Mouse (Mus musculus) forebrain, embryonic 16.5 days (tissue): ENCODE results near the gene Bdh1. TPM values are rescaled to one million over a fixed set of nuclear protein-coding genes. Genes with fewer than 3 reads are reported as not detected.

Experiments
- ATAC-seq: fragments of 200-750 bp; cut with Nextera tagmentation; 2 replicates; pipeline ENCODE4 v1.8.0; 2017; ENCODE audit warnings: mild to moderate bottlenecking, moderate library complexity
- H3K27ac ChIP-seq: fragments of 300-500 bp; sonication (generic); 2 replicates; pipeline ENCODE4 v1.5.1; 2014; ENCODE audit warnings: low read length, control low read depth
- H3K27me3 ChIP-seq: fragments of 300-500 bp; sonication (generic); replicated peaks from 2 replicates; pipeline ENCODE4 v1.6.1; 2014; ENCODE audit warnings: low read length; ENCODE audit not compliant: control insufficient read depth, insufficient read depth
- H3K36me3 ChIP-seq: fragments of 300-500 bp; sonication (generic); 2 replicates; pipeline ENCODE4 v1.6.1; 2014; ENCODE audit not compliant: control insufficient read depth, insufficient read depth
- H3K4me1 ChIP-seq: fragments of 300-500 bp; sonication (generic); replicated peaks from 2 replicates; pipeline ENCODE4 v1.6.1; 2014; ENCODE audit warnings: low read length; ENCODE audit not compliant: control insufficient read depth, insufficient read depth
- H3K4me2 ChIP-seq: fragments of 300-500 bp; sonication (generic); 2 replicates; pipeline ENCODE4 v1.6.1; 2014; ENCODE audit warnings: mild to moderate bottlenecking, low read length, control low read depth
- H3K4me3 ChIP-seq: fragments of 300-500 bp; sonication (generic); replicated peaks from 2 replicates; pipeline ENCODE4 v1.5.1; 2014; ENCODE audit warnings: mild to moderate bottlenecking, low read length, control low read depth
- H3K9ac ChIP-seq: fragments of 300-500 bp; sonication (generic); replicated peaks from 2 replicates; pipeline ENCODE4 v1.6.1; 2014; ENCODE audit warnings: low read depth, low read length, control low read depth
- H3K9me3 ChIP-seq: fragments of 300-500 bp; sonication (generic); 2 replicates; pipeline ENCODE4 v1.6.1; 2016; ENCODE audit warnings: low read length; ENCODE audit not compliant: control insufficient read depth
- WGBS: fragments of 180-500 bp; shearing (Covaris S2); extraction: QIAGEN DNeasy Blood & Tissue Kit; methylation state at CpG from one replicate; pipeline ENCODE4 v1.1.7; 2014; 5-methylcytosine and 5-hydroxymethylcytosine counted together
- polyA plus RNA-seq: library from polyadenylated mRNA; unstranded; fragments of >200 nt; fragmentation: Nextera tagmentation; extraction: Ambion mirVana; gene quantifications from 2 replicates; pipeline ENCODE4 v1.2.1, GENCODE M21; 2015

Bdh1 gene
- polyA plus RNA-seq, 1 experiment from 2014 or later: 152 TPM

DNA sequence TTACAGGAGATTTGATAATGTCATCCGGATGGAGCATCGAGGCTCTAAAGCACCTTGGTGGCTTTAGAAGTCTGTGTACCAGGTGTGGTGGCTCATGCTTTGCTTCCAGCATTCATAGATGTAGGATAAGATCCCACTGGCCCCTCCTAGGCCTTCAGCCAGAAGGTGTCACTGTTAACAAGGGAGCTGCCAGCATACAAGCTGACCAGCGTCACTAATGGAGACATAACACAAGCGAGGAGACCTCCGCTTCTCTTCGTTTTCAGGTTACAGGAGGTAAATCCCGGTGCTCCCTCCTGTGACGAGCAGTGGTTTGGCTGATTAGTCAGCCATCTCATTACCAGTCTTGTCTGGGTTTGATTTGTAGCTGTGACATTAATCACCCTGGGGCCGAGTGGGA lies 14.0 kb downstream of the Bdh1 start:
- Histone ChIP-seq H3K27ac (no peak overlapping the region), H3K27me3 (no peaks in the 10 kb centered on the region), H3K36me3 (peaks cover 19% of the 10 kb centered on the region), H3K9ac (no peak overlapping the region), H3K4me1 (peaks cover 27% of the 10 kb centered on the region), H3K9me3 (no peaks in the 10 kb centered on the region), H3K4me2 (no peak overlapping the region), H3K4me3 (no peak overlapping the region)
- ATAC-seq: no peak
- WGBS: 57% methylated on average over 9 of the region's 9 CpGs

DNA sequence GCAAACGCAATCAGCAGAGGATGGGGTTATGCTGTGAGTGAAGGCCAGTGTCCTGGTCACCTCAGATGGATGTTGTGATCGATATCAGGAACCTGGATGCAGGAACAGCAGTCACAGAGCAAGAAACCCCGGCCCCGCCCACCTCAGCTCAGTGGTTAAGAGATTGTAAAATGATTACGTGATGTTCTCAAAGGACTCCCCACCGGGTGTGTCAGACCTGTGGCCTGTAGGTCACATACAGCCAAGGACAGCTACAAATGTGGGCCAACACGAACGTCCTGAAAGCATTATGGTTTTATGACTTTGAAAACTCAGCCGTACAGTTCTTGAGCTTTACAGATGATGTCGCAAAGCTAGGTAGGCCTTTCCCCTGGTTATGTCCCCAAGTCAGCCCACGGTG lies 15.3 kb downstream of the Bdh1 start:
- 93% methylated on average over 11 of the region's 11 CpGs for WGBS
- no peaks in the 10 kb centered on the region for H3K27me3 ChIP-seq
- H3K9me3 ChIP-seq: no peaks in the 10 kb centered on the region
- peaks cover 21% of the 10 kb centered on the region for H3K36me3 ChIP-seq
- no peak overlapping the region for H3K9ac ChIP-seq
- H3K4me1 ChIP-seq: peaks cover 24% of the 10 kb centered on the region
- ATAC-seq: no peak
- no peak overlapping the region for H3K4me3 ChIP-seq
- H3K27ac ChIP-seq: no peak overlapping the region
- H3K4me2 ChIP-seq: no peak overlapping the region

- H3K9ac ChIP-seq: no peak overlapping the region
- H3K4me1 ChIP-seq: peaks cover 7% of the 10 kb centered on the region
- H3K9me3 ChIP-seq: no peaks in the 10 kb centered on the region
- no peak for ATAC-seq
- 97% methylated on average over 5 of the region's 5 CpGs for WGBS
- H3K27me3 ChIP-seq: no peaks in the 10 kb centered on the region
- no peak overlapping the region for H3K4me3 ChIP-seq
- peaks cover 23% of the 10 kb centered on the region for H3K36me3 ChIP-seq
- no peak overlapping the region for H3K4me2 ChIP-seq
- no peak overlapping the region for H3K27ac ChIP-seq
Measured at GRCm38 (mm10) chr16:31439529-31439928, 17.4 kb downstream of the Bdh1 start.

GRCm38 (mm10) chr16:31440046-31440445 lies 18.0 kb downstream of the Bdh1 start:
- Histone ChIP-seq H3K4me3 (no peak overlapping the region), H3K9me3 (no peaks in the 10 kb centered on the region), H3K36me3 (peaks cover 23% of the 10 kb centered on the region), H3K4me2 (no peak overlapping the region), H3K4me1 (peaks cover 3% of the 10 kb centered on the region; the same call in 1 of the 2 replicates), H3K27ac (no peak overlapping the region), H3K27me3 (no peaks in the 10 kb centered on the region), H3K9ac (no peak overlapping the region)
- WGBS: 95% methylated on average over 1 of the region's 1 CpGs
- no peak for ATAC-seq

DNA sequence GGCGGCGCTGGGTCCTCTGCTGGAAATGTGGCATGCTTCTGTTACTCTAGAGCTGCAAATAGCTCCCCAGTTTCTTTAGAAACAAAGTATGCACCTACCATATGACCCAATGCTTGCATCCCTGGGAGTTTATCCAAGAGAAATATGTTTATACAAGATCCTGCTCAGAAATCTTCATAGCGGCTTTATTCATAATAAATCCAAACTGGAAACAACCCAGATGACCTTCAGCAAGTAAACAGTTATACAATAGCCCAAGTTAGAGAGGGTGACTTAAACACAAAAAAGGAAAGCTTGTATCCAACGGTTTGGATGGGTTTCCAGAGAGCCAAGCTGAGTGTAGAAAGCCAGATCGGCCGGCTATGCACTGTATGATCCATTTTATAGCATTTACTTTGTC lies 22.4 kb downstream of the Bdh1 start:
- H3K4me3 ChIP-seq: no peak overlapping the region
- no peak for ATAC-seq
- no peaks in the 10 kb centered on the region for H3K27me3 ChIP-seq
- no peak overlapping the region for H3K27ac ChIP-seq
- H3K9ac ChIP-seq: no peak overlapping the region
- peaks cover 23% of the 10 kb centered on the region for H3K36me3 ChIP-seq
- H3K9me3 ChIP-seq: no peaks in the 10 kb centered on the region
- no peaks in the 10 kb centered on the region for H3K4me1 ChIP-seq
- H3K4me2 ChIP-seq: no peak overlapping the region
- 90% methylated on average over 6 of the region's 6 CpGs for WGBS

DNA sequence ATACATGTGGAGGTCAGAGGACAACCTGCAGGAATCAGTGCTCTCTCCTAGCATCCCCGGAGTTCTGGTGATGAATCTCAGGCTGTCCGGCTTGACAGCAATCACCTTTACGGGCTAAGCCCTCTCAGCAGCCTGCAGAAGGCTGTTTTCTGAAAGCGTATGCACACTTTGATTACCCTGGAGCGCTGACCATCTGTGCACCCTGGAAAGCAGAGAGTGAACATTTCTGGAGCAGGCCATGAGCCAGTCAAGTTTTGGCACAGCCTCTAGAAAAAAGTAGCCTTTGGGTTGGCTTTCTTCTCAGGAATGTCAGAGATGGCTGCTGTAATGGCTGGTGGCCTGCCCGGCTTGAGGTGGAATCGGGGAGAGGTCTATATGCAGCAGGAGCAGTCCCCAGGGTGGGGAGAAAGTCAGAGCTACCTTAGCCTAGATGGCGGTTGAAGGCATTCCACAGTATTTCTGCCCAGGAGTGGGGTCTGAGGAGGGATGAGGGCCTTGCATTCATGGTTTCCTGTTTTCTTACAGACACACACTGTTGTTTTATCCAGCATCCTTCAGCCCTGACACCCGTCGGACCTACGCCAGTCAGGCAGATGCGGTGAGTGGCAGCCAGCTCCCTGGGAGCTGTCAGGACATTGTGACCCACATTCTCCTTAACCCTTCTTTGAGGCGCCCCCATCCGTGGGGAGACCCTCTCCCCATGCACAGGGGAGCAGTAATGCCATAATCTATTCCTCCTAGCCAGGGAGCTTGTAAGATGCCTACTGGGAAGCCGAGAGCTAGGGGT lies 24.2 kb downstream of the Bdh1 start:
- Histone ChIP-seq H3K9me3 (no peaks in the 10 kb centered on the region), H3K36me3 (peaks cover 23% of the 10 kb centered on the region), H3K4me1 (no peaks in the 10 kb centered on the region), H3K27me3 (no peaks in the 10 kb centered on the region), H3K4me2 (no peak overlapping the region), H3K27ac (no peak overlapping the region), H3K4me3 (no peak overlapping the region), H3K9ac (no peak overlapping the region)
- no peak for ATAC-seq
- WGBS: 75% methylated on average over 15 of the region's 15 CpGs

- 80% methylated on average over 4 of the region's 4 CpGs for WGBS
- H3K9me3 ChIP-seq: no peaks in the 10 kb centered on the region
- no peak overlapping the region for H3K4me2 ChIP-seq
- H3K36me3 ChIP-seq: peaks cover 21% of the 10 kb centered on the region
- H3K4me1 ChIP-seq: no peaks in the 10 kb centered on the region
- H3K27me3 ChIP-seq: no peaks in the 10 kb centered on the region
- no peak overlapping the region for H3K4me3 ChIP-seq
- no peak for ATAC-seq
- H3K9ac ChIP-seq: no peak overlapping the region
- H3K27ac ChIP-seq: no peak overlapping the region
Measured at GRCm38 (mm10) chr16:31449973-31450372, 27.9 kb downstream of the Bdh1 start.

DNA sequence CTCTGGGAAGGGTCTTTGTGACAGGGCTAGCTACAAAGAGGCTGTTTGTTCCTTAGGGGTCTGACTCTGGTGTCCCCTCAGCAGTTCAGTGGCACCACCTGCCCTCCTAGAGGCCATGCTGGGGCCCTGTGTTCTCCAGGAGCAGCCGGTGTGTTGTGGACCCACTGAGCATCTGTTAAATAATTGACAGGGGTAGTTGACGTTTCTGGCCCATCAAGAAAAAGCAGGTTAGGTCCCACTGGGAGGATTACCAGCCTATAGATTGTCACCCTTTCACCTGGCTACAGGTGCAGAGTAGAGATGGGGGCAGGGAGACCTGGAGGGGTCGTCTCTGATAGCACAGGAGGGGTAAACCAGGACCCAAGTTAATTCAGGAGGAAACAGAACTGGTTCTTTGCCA lies 29.2 kb downstream of the Bdh1 start:
- Histone ChIP-seq H3K4me3 (no peak overlapping the region), H3K36me3 (peaks cover 21% of the 10 kb centered on the region), H3K27me3 (no peaks in the 10 kb centered on the region), H3K9ac (no peak overlapping the region), H3K9me3 (no peaks in the 10 kb centered on the region), H3K4me2 (no peak overlapping the region), H3K27ac (no peak overlapping the region), H3K4me1 (no peaks in the 10 kb centered on the region)
- WGBS: 81% methylated on average over 3 of the region's 3 CpGs
- ATAC-seq: no peak

DNA sequence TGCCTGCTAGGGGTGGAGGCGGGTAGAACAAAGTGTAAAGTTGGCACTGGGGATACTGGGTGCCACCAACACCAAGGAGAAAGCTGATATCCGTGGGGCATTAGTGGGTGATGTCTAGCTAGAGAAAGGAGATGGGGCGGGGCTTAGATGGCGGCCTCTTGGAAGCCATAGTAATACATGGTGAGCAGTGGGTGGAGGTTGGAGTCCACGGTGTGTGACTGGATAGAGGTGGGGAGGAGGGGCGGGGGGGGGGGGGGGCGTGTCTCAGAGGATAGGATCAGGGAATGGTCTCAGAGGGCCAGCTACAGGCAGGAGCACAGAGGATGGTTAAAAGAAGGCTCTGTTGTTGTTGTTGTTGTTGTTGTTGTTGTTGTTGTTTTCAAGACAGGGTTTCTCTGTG lies 30.4 kb downstream of the Bdh1 start:
- Histone ChIP-seq H3K9me3 (no peaks in the 10 kb centered on the region), H3K27me3 (no peaks in the 10 kb centered on the region), H3K27ac (no peak overlapping the region), H3K9ac (no peak overlapping the region), H3K4me3 (no peak overlapping the region), H3K4me1 (no peaks in the 10 kb centered on the region), H3K36me3 (peaks cover 20% of the 10 kb centered on the region), H3K4me2 (no peak overlapping the region)
- no peak for ATAC-seq
- 74% methylated on average over 5 of the region's 7 CpGs for WGBS

DNA sequence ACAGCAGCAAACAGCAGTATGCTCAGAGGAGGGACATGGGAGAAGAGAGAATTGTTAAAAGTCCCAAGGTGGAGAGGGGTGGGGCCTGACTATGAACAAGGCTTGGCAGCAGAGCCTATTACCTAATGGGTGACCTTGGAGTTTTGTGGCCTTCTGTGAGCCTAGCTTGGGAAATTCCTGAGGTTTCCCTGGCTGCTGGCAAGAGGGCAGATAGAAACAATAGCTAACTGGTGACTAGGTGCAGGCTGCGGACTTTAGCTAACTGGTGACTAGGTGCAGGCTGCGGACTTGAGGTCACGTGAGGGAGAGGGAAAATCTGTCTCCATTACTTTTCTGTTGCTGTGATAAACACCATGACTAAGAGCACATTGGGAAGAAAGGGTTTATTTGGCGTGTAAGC lies 31.9 kb downstream of the Bdh1 start:
- H3K36me3 ChIP-seq: peaks cover 20% of the 10 kb centered on the region
- peaks cover 6% of the 10 kb centered on the region; the same call in 1 of the 2 replicates for H3K4me1 ChIP-seq
- no peaks in the 10 kb centered on the region for H3K9me3 ChIP-seq
- no peak overlapping the region for H3K27ac ChIP-seq
- no peak for ATAC-seq
- H3K4me3 ChIP-seq: no peak overlapping the region
- no peak overlapping the region for H3K9ac ChIP-seq
- H3K4me2 ChIP-seq: no peak overlapping the region
- 87% methylated on average over 4 of the region's 4 CpGs for WGBS
- no peaks in the 10 kb centered on the region for H3K27me3 ChIP-seq
